Mouse (Mus musculus): ENCODE data around the gene Thada. TPM values are rescaled to one million over a fixed set of nuclear protein-coding genes. Genes with fewer than 3 reads are reported as not detected.

Thada gene
- total and polyA plus RNA-seq, 3 experiments, result 17.3 to 26.7 (median 22.2) TPM

DNA sequence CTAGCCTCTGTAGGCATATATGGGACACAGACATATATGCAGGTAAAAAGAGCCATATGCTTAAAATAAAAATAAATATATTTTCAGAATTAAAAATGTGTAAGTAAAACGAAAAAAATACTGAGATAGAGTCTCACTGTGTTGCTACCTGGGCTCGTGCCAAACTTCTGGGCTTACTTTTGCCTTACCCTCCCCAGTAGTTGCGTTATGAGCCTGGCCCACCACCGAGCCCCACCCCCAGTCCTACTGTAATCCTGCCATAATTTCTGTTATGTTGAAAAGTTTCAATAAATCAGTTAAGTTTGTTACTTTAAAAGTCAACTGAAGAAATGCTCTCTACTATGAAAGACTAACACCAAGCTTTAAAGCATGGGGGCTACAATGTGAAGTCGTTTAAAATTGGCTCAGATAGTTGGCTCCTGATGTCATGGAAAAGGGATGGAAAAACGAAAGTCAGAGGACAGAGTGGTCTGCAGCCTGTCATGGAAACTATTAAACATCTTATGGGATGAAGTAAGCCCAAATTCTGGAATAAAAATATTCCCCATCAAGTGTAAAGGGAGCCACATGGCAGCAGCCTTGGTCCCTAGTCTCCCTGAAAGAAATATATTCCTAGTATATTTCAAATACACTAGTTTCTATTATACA, 17.8 kb upstream of the Thada start:
- H3K36me3 ChIP-seq (replicated peaks in 1 of 2; ENCODE audit: control insufficient read depth in 1 of 2, insufficient read depth in 1 of 2, low read length in 1 of 2), result no peaks in the 10 kb centered on the region
- H3K27me3 ChIP-seq (replicated peaks), result no peaks in the 10 kb centered on the region
- no peak for DNase-seq (ENCODE audit: extremely low read depth)
- H3K4me2 ChIP-seq (ENCODE audit: insufficient read depth, low read depth, poor library complexity, severe bottlenecking), result no peak overlapping the region
- H3K4me1 ChIP-seq (ENCODE audit: control insufficient read depth in 1 of 2, insufficient read depth in 2 of 2), result peaks cover 7 to 8% of the 10 kb centered on the region in 2 experiments
- H3K79me2 ChIP-seq (replicated peaks; ENCODE audit: control insufficient read depth, extremely low read depth, insufficient read depth, poor library complexity, severe bottlenecking), result no peaks in the 10 kb centered on the region
- H3K4me3 ChIP-seq (replicated peaks in 1 of 3; ENCODE audit: low read depth in 2 of 3, low read length in 2 of 3, poor library complexity in 1 of 3), result no peak overlapping the region
- no peak for TF ChIP-seq ZKSCAN1 (IDR thresholded peaks at IDR 0.05; ENCODE audit: borderline replicate concordance, low read depth, low read length)
- TF ChIP-seq HCFC1 (IDR thresholded peaks at IDR 0.05; ENCODE audit: low read depth, low read length), result no peak
- no peak for TF ChIP-seq NELFE (IDR thresholded peaks at IDR 0.05; ENCODE audit: low read depth, low read length)
- TF ChIP-seq RAD21 (IDR thresholded peaks at IDR 0.05; ENCODE audit: low read depth, low read length), result no peak
- no peak for TF ChIP-seq ZNF384 (IDR thresholded peaks at IDR 0.05; ENCODE audit: low read depth, low read length)
- no peak for TF ChIP-seq E2F4 (IDR thresholded peaks at IDR 0.05; ENCODE audit: insufficient replicate concordance, low read depth, low read length)
- H3K27ac ChIP-seq (ENCODE audit: insufficient read depth, low read depth), result no peak overlapping the region
- in situ Hi-C loops (cut with MboI; ENCODE audit: low pct_ligation_motif_present, low pct_unique_long_range_greater_than_20kb, low sequenced_read_pairs), result no loop called here
- no peaks in the 10 kb centered on the region for H3K9me3 ChIP-seq (replicated peaks; ENCODE audit: low read length)
- dilution Hi-C loops (cut with MboI; ENCODE audit: extremely low pct_ligation_motif_present, extremely low pct_unique_long_range_greater_than_20kb, low sequenced_read_pairs), result no loop called here
- no peak overlapping the region for H3K9ac ChIP-seq (ENCODE audit: insufficient read depth, low read depth)

DNA sequence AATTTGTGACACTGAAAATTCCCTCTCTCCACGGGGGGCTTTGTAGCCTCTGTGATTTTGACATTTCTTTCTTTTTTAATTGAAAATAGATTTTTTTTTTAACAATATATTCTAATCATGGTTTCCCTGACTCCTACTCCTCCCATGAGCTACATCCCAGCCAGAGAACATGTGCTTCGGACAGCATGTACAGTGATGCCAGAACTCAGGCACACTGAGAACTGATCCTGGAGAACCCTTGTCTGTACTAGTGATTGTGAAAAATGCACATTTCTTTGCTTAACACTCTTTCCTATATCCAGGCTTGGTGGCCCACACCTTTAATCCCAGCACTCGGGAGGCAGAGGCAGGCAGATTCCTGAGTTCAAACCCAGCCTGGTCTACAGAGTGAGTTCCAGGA, 16.8 kb upstream of the Thada start:
- TF ChIP-seq CHD2 (IDR thresholded peaks at IDR 0.05; ENCODE audit: low read length) (no peak), MAX (IDR thresholded peaks at IDR 0.05; ENCODE audit: low read length) (no peak), GABPA (IDR thresholded peaks at IDR 0.05; ENCODE audit: insufficient replicate concordance, low read depth, low read length) (no peak), POLR2A (IDR thresholded peaks at IDR 0.05; ENCODE audit: low read depth, low read length) (no peak), TCF12 (IDR thresholded peaks at IDR 0.05; ENCODE audit: low read depth, low read length) (no peak)
- no peak overlapping the region for H3K4me2 ChIP-seq (ENCODE audit: insufficient read depth, low read depth, poor library complexity, severe bottlenecking)
- H3K4me3 ChIP-seq (replicated peaks in 1 of 3; ENCODE audit: low read depth in 2 of 3, low read length in 2 of 3, poor library complexity in 1 of 3), result no peak overlapping the region
- H3K79me2 ChIP-seq (replicated peaks; ENCODE audit: control insufficient read depth, extremely low read depth, insufficient read depth, poor library complexity, severe bottlenecking), result no peaks in the 10 kb centered on the region
- no peak for DNase-seq (ENCODE audit: extremely low read depth)
- no peak overlapping the region for H3K27ac ChIP-seq (ENCODE audit: insufficient read depth, low read depth)
- no peaks in the 10 kb centered on the region for H3K9me3 ChIP-seq (replicated peaks; ENCODE audit: low read length)
- no peak overlapping the region for H3K9ac ChIP-seq (ENCODE audit: insufficient read depth, low read depth)
- peaks cover 7 to 8% of the 10 kb centered on the region in 2 experiments for H3K4me1 ChIP-seq (ENCODE audit: control insufficient read depth in 1 of 2, insufficient read depth in 2 of 2)
- no peaks in the 10 kb centered on the region for H3K27me3 ChIP-seq (replicated peaks)
- in situ Hi-C loops (cut with MboI; ENCODE audit: low pct_ligation_motif_present, low pct_unique_long_range_greater_than_20kb, low sequenced_read_pairs), result no loop called here
- dilution Hi-C loops (cut with MboI; ENCODE audit: extremely low pct_ligation_motif_present, extremely low pct_unique_long_range_greater_than_20kb, low sequenced_read_pairs), result no loop called here
- H3K36me3 ChIP-seq (replicated peaks in 1 of 2; ENCODE audit: control insufficient read depth in 1 of 2, insufficient read depth in 1 of 2, low read length in 1 of 2), result no peaks in the 10 kb centered on the region

DNA sequence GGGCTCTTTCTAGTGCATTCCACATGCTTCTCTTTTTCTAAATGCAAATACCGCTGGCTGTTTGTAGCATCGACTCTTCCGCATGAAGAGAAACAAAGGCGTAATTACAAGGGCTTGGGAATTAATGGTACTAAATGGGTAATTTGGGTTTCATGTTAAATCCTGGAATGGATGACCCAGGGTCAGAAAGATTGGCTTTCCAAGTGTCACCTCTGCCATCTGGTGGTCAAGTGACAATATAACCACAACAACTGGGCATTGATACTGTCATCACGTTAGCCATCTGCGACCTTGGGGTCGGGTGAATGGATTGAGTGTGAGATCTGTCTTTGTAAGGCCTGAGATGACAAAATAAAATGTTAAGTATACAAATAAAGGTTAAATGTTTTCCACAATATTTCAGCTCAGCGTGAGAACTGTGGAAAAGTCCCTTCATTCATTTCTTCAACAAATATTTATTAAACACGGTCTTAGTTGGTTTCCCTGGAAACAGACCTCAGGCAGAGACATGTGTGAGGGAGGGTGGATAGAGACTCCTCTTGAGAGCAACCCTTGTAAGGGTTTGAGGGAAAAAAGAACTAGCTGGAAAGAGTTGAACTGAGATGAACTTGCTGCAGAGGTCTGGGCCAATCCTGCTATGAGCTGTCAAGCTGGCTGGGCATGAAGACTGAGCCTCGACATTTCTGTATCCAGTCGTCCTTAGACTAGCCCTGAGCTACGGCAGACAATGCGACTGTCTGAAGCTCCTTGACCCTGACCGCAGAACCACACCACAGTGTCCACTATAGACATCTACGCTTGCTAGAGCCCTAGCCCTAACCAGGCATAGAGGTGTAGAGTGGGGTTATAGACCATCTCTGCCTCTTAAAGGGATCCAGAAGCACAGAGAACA, 14.7 kb upstream of the Thada start:
- peak; percentile 35 for DNase-seq (ENCODE audit: extremely low read depth)
- Histone ChIP-seq H3K79me2 (replicated peaks; ENCODE audit: control insufficient read depth, extremely low read depth, insufficient read depth, poor library complexity, severe bottlenecking) (no peaks in the 10 kb centered on the region), H3K9me3 (replicated peaks; ENCODE audit: low read length) (no peaks in the 10 kb centered on the region), H3K4me2 (ENCODE audit: insufficient read depth, low read depth, poor library complexity, severe bottlenecking) (peak overlapping the region; percentile 27; the same call in 1 of the 2 replicates), H3K4me1 (ENCODE audit: control insufficient read depth in 1 of 2, insufficient read depth in 2 of 2) (no peaks in the 10 kb centered on the region; a peak in 1 of 4 replicates), H3K27ac (ENCODE audit: insufficient read depth, low read depth) (no peak overlapping the region), H3K4me3 (replicated peaks in 1 of 3; ENCODE audit: low read depth in 2 of 3, low read length in 2 of 3, poor library complexity in 1 of 3) (no peak overlapping the region), H3K27me3 (replicated peaks) (no peaks in the 10 kb centered on the region), H3K36me3 (replicated peaks in 1 of 2; ENCODE audit: control insufficient read depth in 1 of 2, insufficient read depth in 1 of 2, low read length in 1 of 2) (no peaks in the 10 kb centered on the region), H3K9ac (ENCODE audit: insufficient read depth, low read depth) (no peak overlapping the region)
- dilution Hi-C loops (cut with MboI; ENCODE audit: extremely low pct_ligation_motif_present, extremely low pct_unique_long_range_greater_than_20kb, low sequenced_read_pairs), result no loop called here
- TF ChIP-seq ZC3H11A (IDR thresholded peaks at IDR 0.05; ENCODE audit: low read depth, low read length) (peak; percentile 10; the same call in 1 of the 2 replicates), MAFK (IDR thresholded peaks at IDR 0.05; ENCODE audit: insufficient replicate concordance, low read length) (no peak), JUND (conservative IDR thresholded peaks at IDR 0.05; ENCODE audit: low read depth, low read length) (0 out of 2 replicates have a peak, but pooled peaks have one; percentile 17), NELFE (IDR thresholded peaks at IDR 0.05; ENCODE audit: low read depth, low read length) (no peak), RAD21 (IDR thresholded peaks at IDR 0.05; ENCODE audit: low read depth, low read length) (peak; percentile 86), SMC3 (IDR thresholded peaks at IDR 0.05; ENCODE audit: low read depth, low read length) (peak; percentile 79), IRF4 (IDR thresholded peaks at IDR 0.05; ENCODE audit: low read depth, low read length) (no peak), CTCF (conservative IDR thresholded peaks at IDR 0.05 in 1 of 2, IDR thresholded peaks at IDR 0.05 in 1 of 2; ENCODE audit: low read depth in 2 of 2, low read length in 2 of 2) (peak; percentile 8 to 82; a peak in 2 of 4 replicates)
- in situ Hi-C loops (cut with MboI; ENCODE audit: low pct_ligation_motif_present, low pct_unique_long_range_greater_than_20kb, low sequenced_read_pairs), result no loop called here

Measured in CH12.LX (cell line).